Mouse (Mus musculus) yolk sac, embryonic 10.5 days (tissue): ENCODE data around the gene Hoxb3.

Experiments used
- DNase-seq: peaks from one replicate; pipeline ENCODE4 v3.0.0-alpha.2; 2017; ENCODE audit warnings: low spot score

The Hoxb3 gene

DNA sequence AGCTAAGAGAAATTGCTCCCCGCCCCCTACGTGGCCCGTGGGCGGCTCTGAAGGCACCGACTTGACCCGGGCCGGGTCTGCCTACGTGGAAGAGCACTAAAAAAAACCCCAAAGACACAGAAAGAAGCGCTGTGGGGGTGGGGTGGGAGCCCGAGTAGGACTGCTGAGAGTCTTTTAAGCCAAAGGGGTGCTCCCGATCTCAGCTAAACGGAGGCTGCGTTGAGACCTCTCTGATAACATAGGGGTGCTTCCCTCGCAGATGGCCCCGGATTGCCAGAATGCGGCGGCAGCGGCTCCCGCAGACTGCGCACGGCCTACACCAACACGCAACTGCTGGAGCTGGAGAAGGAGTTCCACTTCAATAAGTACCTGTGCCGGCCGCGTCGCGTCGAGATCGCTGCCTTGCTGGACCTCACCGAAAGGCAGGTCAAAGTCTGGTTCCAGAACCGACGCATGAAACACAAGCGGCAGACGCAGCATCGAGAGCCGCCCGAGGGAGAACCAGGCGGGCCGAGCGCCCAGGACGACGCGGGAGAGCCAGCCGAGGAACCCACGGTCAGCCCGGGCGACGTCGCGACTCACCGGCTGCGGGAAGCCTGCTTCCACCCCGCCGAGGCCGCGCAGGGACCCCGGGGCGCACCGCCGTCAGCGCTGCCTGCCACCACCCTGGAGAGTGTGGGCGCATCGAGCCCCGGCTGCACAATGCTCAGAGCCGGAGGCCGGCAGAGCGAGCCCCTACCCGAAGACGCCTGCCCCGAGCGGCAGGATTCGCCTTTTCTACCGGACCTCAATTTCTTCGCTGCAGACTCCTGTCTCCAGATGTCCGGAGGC lies 29.8 kb downstream of the Hoxb3 start:
- DNase-seq, result peak; percentile 61

DNA sequence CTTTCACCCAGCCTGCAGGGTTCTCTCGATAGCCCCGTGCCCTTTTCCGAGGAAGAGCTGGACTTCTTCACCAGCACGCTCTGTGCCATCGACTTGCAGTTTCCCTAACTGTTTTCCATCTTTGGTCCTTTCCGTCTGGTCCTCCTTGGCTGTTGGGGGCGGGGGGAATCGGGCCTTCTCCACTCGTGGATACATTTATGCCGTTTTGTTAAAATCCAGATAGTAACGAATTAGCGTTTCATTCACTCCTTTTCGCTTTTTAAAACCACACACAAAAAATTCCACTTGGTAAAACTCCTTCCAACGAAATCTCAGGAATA lies 30.4 kb downstream of the Hoxb3 start:
- DNase-seq, result no peak

DNA sequence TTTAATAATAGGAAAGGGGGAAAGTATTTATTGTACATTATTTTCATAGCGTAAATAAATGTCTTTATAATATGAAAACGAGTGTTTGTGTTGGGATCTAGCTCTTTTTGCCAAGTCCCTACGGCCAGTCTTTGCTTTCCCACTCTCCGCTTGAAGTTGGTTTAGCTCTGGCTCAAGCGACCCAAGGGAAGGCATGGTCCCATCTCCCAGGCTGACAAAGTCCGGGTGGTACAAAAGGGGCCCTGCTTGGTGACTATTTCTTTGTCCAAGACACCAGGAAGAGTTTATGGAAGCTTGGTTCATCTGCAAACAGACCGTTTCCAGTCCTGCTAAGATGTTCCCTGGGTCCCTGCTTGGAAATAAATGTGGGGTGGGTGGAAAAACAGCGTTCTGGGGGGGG lies 30.8 kb downstream of the Hoxb3 start:
- peak; percentile 37 for DNase-seq

GRCm38 (mm10) chr11:96354376-96354775 lies 31.2 kb downstream of the Hoxb3 start:
- DNase-seq, result peak; percentile 68

DNA sequence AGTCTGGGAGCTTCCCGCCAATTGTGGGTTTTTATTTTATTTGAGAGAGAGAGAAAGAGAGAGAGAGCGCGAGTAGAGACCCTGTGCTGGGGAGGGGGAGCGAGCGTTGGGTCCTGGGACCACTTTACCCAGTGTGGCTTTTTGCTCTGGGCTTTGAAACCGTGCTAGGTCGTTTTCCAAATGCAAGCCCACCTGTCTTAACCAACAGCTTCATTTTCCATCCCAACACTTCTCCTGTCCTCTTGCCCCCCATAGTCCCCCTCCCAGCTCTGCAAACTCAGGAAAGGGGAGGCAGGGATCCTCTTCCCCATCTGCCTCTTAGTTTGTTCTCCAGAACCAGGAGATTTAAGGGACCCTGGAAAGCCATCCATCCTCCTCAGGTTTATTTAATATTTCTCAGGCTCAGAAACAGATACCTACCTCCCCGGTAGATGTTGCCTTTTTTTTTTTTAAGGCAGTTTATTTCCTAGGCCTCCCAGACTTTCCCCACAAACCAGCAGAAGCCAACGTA lies 31.7 kb downstream of the Hoxb3 start:
- DNase-seq, result no peak

DNA sequence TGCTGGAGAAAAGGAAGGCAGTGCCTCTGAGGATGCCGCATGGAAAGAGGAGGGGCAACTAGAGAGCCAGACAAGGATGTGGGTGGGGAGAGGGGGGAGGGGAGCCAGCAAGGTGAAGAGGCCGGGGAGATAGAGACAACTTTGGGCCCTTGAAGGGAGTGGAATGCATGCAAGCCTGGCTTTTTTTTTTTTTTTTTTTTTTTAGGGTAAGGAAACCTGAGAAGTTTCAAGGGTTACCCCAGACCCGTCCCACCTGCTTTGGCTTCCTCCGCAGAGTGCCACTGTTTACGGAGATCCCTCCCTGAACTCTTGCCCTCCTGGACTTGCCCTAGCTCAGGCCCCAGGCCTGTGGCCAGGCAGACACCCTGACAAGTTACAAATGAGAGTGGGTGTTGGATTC lies 40.7 kb downstream of the Hoxb3 start:
- DNase-seq, result peak; percentile 63

GRCm38 (mm10) chr11:96365441-96366091 lies 42.4 kb downstream of the Hoxb3 start, which contains the start of gene Hoxb1:
Hoxb1 (plus strand) TSS chr11:96365752.
- DNase-seq, result no peak

DNA sequence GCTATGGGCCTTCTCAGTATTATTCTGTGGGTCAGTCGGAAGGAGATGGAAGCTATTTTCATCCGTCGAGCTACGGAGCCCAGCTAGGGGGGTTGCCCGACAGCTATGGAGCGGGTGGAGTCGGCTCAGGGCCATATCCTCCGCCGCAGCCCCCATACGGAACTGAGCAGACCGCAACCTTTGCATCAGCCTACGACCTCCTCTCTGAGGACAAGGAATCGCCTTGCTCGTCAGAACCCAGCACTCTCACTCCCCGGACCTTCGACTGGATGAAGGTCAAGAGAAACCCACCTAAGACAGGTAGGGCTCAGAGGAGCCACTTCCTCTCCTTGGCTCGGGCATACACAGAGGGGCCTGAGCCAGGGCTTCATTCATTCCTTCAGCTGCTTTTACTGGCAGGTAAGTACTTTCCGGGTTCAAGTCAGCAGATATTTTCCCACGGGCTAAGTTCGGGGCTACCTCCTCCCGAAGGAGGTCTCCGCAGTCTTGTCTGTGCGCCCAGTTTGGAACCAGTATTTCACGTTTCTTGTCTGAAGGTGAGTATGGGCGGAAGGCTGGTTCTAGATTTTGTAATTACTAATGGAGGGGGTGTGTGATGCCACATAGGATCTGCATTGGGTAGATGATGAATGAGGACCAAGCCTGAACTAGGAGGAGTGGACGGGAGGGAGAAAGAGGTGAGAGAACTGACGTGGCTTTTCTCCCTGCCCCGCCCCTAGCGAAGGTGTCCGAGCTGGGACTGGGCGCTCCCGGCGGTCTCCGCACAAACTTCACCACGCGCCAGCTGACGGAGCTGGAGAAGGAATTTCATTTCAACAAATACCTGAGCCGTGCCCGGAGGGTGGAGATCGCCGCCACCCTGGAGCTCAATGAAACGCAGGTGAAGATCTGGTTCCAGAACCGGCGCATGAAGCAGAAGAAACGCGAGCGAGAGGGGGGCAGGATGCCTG lies 43.2 kb downstream of the Hoxb3 start:
- DNase-seq, result no peak

GRCm38 (mm10) chr11:96367141-96367540 lies 44.0 kb downstream of the Hoxb3 start:
- DNase-seq, result no peak

GRCm38 (mm10) chr11:96368686-96369085 lies 45.6 kb downstream of the Hoxb3 start:
- DNase-seq, result no peak

DNA sequence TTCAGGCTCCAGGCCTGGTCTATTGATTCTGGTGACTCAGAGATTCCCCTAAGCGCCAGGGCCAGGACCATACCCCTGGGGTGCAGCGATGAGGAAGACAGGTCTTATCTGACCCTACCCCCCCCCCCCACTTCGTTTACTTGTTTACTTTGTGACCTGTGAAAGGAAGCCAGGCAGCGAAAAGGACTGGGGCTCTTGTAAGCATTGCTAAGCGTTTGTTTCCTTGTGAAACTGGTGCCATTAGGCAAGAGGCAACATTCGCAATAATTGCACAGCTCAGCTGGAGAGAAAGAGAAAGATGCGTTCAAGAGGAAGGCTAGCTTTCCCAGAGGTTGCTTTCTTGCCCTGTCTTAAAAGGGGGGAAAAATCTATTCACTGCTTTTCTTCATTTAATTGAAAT lies 46.0 kb downstream of the Hoxb3 start:
- no peak for DNase-seq

- no peak for DNase-seq
Observed at GRCm38 (mm10) chr11:96371726-96372125, 48.6 kb downstream of the Hoxb3 start.

GRCm38 (mm10) chr11:96372519-96372918 lies 49.4 kb downstream of the Hoxb3 start:
- DNase-seq, result peak; percentile 80

DNA sequence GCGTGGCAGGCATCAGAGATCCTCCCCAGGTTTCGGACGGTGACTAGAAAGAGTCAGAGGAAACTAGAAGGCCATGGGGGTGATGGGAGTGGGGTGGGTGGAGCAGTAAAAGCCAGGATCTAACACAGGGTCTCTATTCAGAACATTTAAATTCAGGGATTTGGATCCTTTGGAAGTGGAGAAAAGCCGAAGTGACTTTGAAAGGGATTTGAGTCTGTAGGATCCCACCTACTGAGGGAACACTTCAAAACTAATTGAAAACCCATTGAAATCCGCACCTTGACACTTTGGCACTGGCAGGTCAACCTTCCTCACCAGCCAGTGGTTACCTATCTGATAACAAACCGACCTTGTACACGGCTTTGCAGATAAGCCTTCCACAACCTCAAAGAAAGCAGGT lies 51.7 kb downstream of the Hoxb3 start:
- DNase-seq, result no peak

GRCm38 (mm10) chr11:96383381-96383780 lies 60.3 kb downstream of the Hoxb3 start:
- no peak for DNase-seq

DNA sequence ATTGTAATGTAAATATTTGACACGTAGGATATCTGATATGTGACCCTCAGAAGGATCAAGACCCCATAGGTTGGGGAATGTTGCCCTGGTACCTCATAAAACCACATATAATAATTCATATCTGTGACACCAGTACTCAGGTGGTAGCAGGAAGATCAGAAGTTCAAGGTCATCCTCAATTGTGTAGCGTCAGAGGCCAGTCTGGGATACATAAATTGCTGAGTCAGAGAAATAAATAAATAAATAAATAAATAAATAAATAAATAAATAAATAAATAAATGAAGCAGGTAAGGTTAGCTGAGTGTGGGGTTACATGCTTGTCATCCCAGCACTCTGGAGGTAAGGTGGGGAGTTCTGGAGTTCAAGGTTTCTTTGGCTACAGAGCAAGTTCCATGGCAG lies 64.5 kb downstream of the Hoxb3 start:
- no peak for DNase-seq

GRCm38 (mm10) chr11:96396772-96397626 lies 73.9 kb downstream of the Hoxb3 start:
- DNase-seq, result peak; percentile 84
